Mouse (Mus musculus) c-Kit-positive CD71-positive TER-119-positive erythroid progenitor cells, embryonic 14.5 days (primary cell): ENCODE data around the gene Snrpc.

Experiments used
- DNase-seq: peaks from one replicate; pipeline ENCODE4 v3.0.0-alpha.2; 2013; ENCODE audit warnings: low spot score

Gene Snrpc

GRCm38 (mm10) chr17:27865461-27865860 is 27.5 kb downstream of the Snrpc start:
- DNase-seq, result no peak

DNA sequence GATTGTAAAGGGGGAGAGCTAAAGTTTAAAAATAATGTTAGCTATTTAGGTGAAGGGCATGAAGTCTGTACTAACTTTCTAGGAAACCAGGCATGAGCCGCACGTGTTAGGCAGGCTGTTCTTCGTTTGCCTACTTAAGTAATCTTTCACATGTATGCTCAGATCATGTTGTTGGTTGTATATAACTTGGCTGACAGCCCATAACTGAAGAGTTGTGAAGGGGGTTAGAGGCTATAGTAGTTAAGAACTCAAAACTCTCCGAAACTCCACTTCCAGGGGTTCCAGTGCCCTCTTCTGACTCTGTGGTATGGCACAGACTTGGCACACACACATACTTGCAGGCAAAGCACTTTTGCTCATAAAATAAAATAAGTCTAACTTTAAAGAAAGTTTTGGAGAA is 28.8 kb downstream of the Snrpc start:
- no peak for DNase-seq

DNA sequence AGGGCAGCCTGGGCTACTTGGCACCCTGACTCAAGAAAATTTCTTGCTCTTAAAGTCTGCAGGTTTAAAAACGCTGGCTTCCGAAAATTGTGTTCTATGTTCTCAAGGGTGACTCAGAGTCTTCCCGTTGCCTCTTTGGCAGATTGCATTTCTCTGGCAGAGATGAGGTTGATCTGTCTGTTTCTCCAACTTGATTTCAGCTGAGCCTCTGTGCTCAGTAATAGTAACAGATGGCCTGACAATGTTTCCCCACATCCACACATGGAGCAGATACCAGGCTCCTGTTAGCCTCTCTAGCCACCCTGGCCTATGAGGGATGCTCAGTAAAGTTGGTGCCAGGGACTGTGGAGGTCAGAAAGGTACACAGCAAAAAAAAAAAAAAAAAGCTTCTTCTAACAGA is 33.9 kb downstream of the Snrpc start:
- no peak for DNase-seq

DNA sequence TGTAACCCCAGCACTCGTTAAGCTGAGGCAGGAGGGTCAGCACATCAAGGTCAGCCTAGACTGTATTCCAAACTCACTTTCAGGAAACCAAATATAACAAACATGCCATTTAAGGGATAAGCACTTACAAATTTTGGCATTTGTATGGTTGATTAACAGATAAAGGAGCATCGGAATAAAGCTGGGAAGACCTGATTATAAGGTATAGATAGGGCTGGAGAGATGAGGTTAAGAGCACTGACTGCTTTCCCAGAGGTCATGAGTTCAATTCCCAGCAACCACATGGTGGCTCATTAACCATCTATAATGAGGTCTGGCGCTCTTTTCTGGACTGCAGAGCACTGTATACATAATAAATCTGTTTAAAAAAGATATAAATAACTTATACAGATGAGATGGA is 35.6 kb downstream of the Snrpc start:
- DNase-seq, result no peak

GRCm38 (mm10) chr17:27874510-27874909 is 36.6 kb downstream of the Snrpc start:
- DNase-seq, result peak; percentile 41

DNA sequence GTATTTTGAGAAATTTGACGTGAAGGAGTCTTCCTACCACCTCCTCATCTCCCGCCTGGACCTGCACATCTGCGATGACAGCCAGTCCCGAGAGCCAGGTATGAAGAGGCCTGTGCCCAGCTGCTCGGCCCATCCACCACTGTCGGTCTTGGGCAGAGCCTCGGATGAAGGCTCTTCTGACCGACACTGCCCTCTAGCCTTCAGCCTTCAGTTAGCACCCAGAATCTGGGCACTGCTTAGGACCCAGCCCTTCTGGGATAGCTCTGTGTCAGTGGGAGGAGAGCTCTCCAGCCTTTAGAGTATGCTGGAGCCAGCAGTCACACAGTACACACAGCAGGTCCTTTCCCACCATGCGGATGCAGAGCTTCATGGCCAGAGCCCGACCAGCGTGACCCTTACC is 43.6 kb downstream of the Snrpc start:
- no peak for DNase-seq

GRCm38 (mm10) chr17:27883129-27883528 is 45.2 kb downstream of the Snrpc start:
- no peak for DNase-seq

DNA sequence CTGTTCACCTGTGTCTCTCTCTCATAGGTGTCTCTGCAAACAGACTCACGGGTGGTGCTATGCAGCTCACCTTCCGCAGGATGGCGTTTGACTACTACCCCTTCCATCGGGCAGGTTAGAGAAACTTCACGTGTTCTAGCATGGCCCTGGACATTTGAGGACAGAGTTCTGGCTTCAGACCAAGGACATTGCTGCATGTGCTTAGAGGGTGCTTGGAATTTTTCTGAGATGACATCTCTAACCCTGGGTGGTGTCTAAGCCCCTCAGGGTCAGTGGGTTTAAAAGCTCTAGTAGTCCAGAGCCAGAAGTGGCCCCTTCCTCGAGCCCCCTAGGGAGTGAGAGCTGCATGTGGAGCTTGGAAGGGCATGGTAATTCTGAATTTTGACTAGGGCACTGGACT is 46.0 kb downstream of the Snrpc start:
- DNase-seq, result no peak

- no peak for DNase-seq
These were observed 48.7 kb downstream of the Snrpc start for GRCm38 (mm10) chr17:27886499-27887210.
